Mouse (Mus musculus): ENCODE data around the gene Fgfr2.

Fgfr2 gene

GRCm38 (mm10) chr7:130936472-130936951, 2186.6 kb downstream of the Fgfr2 start:
- no peak for DNase-seq (ENCODE audit: low spot score)

DNA sequence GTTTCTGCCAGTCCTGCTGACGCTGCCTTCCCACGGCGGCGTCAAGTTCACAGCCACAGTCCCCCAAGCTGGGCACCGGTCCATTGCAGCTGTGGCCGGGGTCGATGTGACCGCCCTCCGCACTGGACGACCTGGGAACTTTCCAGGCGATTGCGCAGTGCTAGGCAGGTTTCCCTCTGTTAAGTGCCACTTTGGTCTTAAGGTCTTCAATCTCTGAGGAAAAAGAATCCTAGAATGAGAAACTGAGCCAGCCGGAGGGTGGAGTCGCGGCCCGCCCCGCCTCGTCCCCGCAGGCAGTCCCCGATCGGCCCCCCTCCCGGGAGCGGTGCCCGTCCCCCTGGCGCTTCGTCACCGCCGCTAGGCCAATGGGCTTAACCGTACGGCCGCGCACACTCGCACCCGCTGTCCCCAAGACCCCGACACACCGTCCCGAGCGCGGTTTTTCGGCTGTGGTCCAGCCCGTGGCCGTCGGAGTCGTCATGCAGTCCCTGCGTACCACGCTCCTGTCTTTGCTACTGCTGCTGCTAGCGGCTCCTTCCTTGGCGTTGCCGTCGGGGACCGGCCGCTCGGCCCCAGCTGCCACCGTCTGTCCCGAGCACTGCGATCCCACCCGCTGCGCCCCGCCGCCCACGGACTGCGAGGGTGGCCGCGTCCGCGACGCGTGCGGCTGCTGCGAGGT, 2187.2 kb downstream of the Fgfr2 start, which contains the start of gene Htra1:
TSS of gene Htra1 (plus strand) at position 319 of the 679 bp plus-strand sequence.
- no peak for DNase-seq (ENCODE audit: low spot score)

GRCm38 (mm10) chr7:130935421-130935792, 2187.7 kb downstream of the Fgfr2 start:
- no peak for DNase-seq (ENCODE audit: low spot score)

DNA sequence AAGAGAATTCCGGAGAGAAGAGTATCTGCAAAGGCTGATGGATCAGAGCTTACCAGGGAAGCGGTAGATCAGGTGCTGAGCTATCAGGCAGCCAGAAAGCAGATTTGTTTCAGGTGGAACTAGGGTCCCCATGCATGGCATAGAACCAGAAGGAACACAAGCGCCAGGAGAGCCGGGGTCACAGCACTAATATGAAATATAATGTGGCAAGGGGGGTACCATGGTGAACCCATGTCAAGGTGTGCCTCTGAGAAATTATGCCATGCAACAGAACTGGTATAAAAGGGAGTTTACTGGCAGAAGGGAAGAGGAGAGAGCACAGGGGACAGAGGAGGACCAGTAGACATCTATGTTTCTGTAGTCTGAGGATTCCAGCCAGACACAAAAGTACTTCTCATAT, 2188.5 kb downstream of the Fgfr2 start:
- DNase-seq (ENCODE audit: low spot score), result no peak

- no peak for DNase-seq (ENCODE audit: low spot score)
Observed at GRCm38 (mm10) chr7:130932921-130933320, 2190.2 kb downstream of the Fgfr2 start.

GRCm38 (mm10) chr7:130930401-130930800, 2192.7 kb downstream of the Fgfr2 start:
- no peak for DNase-seq (ENCODE audit: low spot score)

DNA sequence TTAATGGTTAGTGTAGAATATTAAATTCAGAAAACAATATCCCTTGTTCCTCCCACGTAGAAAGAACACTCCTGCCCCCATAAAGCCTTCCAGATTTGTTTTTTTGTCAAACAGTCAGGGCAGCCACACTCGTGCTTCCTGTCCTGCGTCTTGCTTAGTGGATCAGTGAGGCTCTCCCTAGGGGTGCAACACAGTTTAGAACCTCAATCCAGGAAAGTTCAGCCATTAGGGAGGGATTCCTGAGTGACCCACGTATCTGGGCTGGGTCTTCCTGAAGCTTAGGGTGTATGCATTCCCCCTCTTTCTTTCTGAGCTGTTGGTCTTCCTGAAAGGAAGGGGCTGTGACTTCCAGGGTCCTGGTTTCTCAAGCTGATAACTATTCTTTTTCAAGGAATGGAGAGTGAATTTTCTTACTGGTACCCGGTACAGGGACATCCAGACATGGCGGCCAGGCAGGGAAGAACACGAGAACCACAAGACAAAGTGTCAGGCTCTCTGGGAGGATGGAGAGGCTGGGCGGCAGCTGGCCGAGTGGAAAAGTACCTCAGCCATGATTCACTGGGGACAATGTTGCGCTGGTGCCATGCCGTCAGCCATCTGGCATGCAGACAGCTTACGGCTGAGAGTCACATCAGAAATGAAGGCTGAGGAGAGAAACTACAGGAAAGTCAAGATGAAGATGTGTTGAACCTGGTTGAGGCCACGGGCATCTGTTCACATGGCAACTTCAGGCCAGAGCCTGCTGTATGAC, 2200.0 kb downstream of the Fgfr2 start:
- no peak for DNase-seq (ENCODE audit: low spot score)

GRCm38 (mm10) chr7:130918260-130918659, 2204.9 kb downstream of the Fgfr2 start:
- DNase-seq (ENCODE audit: low spot score), result no peak

GRCm38 (mm10) chr7:130914693-130915363, 2208.3 kb downstream of the Fgfr2 start:
- no peak for DNase-seq (ENCODE audit: low spot score)

DNA sequence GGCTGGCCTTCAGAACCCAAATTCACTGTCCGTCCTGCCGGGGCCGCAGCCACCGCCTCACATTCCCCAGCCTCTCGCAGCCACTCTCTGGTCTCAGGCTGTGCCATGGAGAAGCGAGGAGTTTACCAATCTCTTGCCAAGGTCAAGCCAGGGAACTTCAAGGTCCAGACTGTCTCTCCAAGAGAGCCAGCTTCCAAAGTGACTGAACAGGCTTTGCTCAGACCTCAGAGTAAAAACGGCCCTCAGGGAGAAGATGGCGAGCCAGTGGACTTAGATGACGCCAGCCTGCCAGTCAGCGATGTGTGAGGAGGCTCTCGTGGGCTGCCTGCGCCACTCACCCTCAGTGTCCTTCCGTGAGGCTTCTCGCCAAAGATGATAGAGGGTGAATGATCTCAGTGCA, 2212.3 kb downstream of the Fgfr2 start:
- no peak for DNase-seq (ENCODE audit: low spot score)

DNA sequence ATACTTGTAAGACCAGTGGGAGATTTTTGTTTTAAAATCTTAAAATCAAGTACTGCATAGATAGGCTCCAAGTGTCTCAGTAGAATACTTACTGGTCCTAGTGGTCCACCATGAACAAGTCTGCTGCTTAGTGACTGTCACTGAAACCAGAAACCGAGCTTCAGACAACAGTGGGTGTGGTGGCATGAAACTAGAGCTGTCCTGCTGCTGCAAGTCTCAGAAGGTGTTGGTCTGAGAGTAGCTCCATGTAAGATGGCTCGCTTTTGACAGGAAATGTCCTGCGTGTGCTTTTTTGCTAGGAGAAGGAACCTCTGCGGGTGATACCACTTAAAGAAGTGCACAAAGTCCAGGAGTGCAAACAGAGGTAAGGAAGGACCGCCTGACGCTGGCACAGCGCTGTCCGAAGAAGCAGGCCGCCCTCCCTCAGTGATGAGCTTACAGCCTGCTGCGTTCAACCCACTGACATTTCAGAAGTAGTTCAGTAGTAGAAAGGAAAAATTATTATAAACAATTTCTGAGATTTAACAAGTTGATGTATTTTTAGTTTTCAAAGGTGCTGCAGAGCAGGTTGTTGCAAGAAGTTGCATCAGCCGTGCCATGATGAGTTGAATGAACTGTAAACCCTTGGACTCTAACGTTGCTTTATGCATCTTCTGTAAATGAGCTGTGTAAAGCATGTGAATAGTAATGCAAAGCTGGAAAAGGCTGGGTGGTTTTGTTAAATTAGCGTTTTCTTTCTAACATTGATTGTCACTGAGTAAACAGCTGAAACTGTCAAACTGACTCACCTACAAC, 2218.4 kb downstream of the Fgfr2 start:
- no peak for DNase-seq (ENCODE audit: low spot score)

GRCm38 (mm10) chr7:130903505-130904074, 2219.6 kb downstream of the Fgfr2 start:
- peak; percentile 46 for DNase-seq (ENCODE audit: low spot score)

- DNase-seq (ENCODE audit: low spot score), result no peak
Observed at GRCm38 (mm10) chr7:130902929-130903328, 2220.2 kb downstream of the Fgfr2 start.

DNA sequence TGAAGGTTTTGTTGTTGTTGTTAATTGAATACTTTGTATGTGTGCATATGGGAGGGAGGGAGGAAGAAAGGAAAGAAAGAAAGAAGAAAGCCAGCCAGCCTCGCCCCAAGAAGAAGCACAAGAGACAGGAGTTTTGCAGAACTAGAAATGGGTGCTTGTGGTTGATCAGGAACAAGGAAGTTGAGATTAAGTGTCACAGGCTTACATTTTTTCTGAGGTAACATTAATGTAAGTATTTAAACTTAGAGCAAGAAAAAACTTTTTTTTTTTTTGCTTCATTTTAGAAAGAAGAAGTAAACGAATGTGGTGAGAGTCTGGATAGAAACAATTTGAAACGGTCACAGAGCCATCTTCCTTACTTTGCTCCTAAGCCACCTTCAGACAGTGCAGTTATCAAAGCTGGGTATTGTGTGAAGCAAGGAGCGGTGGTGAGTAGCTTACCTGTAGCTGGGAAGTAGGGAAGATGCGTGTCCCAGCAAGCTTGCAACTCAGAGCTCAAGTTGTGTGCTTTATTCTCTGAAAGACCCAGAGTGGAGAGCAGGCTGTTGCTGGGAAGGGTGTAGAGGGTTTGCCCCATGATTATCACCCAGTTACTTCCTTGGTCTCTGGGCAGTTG, 2222.8 kb downstream of the Fgfr2 start:
- no peak for DNase-seq (ENCODE audit: low spot score)

- no peak for DNase-seq (ENCODE audit: low spot score)
Observed at GRCm38 (mm10) chr7:130898373-130898772, 2224.8 kb downstream of the Fgfr2 start.

DNA sequence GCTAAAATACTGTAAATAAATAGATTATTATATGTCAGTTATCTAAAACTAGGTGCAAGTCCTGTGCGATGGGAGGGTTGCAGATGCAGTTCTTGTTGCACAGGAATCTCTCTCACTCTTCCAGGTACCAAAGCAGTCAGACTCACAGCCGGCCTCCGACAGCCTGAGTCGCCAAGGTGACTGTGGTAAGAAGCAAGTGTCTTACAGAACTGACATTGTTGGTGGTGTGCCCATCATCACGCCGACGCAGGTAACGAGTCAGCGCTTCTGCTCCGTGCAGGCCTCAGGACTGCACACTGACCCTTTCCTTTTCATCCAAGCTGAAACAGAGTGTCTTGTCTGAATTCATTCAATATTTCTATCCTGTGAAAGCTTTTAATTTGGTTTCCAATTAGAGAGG, 2225.9 kb downstream of the Fgfr2 start:
- no peak for DNase-seq (ENCODE audit: low spot score)

DNA sequence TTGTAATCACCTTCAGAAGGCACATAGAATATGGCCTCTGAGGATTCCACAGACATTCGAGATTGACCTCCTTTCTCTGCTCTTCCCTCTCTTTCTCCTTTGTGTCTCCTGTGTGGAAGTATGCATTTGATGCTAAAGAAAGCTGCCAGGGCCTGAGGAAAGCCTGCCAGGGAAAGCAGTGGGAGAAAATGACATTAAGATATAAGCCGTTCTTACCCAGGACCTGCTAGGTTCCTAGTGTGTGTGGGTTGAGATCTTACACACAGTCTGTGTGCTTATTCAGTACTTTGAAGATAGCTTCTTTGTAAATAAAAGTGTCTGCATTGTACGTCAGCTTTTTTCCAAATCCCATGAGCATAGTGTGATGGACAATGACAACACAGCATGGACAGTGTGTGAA, 2227.1 kb downstream of the Fgfr2 start:
- DNase-seq (ENCODE audit: low spot score), result no peak

GRCm38 (mm10) chr7:130895618-130895945, 2227.6 kb downstream of the Fgfr2 start:
- DNase-seq (ENCODE audit: low spot score), result no peak

- no peak for DNase-seq (ENCODE audit: low spot score)
Observed at GRCm38 (mm10) chr7:130894931-130895617, 2228.1 kb downstream of the Fgfr2 start.

DNA sequence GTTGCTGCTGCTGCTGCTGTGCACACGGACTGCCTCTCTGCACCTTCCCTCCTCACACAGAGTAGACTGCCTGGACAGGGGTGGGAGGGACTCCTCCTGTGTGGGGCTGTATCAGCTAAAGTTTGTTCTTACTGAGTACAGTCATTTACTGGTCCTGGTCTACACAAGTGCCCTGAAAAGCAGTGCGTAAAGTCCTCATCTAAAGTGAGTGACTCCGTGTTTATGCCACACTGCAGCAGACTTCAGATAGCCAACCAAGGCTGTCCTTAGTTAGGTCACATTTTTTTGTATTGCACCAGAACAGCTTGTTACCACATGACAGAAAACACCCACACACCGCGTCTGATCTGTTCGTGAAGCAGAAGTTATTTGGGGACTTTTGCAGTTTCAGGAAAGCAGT, 2230.2 kb downstream of the Fgfr2 start:
- peak; percentile 76 for DNase-seq (ENCODE audit: low spot score)

DNA sequence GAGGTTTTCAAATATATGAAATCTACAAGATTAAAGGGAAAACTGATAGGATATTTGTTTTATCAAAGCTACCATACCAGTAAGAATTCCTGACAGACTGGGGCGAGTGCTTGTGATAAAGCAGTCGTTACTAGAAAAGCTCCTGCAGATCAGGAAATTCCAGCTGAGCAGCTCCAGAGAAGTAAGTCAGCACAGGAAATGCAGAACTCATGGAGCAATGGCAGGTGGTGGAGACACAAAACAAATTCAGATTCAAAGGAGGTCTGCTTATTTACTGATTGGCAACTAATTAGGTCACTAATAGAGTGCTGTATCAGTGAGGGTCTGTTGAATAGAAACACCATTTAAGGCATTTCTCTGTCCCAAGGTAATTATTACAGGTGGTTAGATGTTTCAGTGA, 2232.3 kb downstream of the Fgfr2 start:
- DNase-seq (ENCODE audit: low spot score), result no peak

All from T-cell, adult 2 months (primary cell).